Mouse (Mus musculus): Measurements from ENCODE around the gene Col23a1.
A peak's percentile ranks its signal among the peaks of the same experiment; 100 is the strongest.
"Not testable (repeated sequence)": the region's sequence is repeated elsewhere in the genome, so short reads cannot be mapped to it uniquely, and the experiment has no call there.

Gene Col23a1

DNA sequence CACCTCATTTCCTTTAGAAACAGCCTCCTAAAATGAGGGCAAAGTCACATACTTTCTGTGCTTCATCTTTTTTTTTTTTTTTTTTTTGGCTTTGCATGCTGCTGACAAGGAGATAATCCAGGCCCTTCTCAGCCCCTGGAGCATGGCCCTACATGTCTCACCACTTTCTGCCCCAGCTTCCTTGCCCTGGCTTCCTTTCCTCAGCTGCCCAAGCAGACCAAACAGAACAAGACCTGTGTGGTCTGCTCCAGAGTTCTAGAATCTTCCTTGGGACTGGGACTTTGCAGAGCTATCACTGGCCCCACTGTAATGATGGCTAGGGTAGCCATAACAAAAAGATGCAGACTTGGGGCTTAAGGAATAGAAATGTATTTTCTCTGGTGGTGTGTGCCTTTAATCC, 300.3 kb downstream of the Col23a1 start:
- DNase-seq (ENCODE audit: extremely low spot score), result no peak

GRCm38 (mm10) chr11:51591168-51591567, 301.4 kb downstream of the Col23a1 start:
- no peak for DNase-seq (ENCODE audit: extremely low spot score)

- DNase-seq (ENCODE audit: extremely low spot score), result no peak
Observed at GRCm38 (mm10) chr11:51591915-51592314, 302.2 kb downstream of the Col23a1 start.

DNA sequence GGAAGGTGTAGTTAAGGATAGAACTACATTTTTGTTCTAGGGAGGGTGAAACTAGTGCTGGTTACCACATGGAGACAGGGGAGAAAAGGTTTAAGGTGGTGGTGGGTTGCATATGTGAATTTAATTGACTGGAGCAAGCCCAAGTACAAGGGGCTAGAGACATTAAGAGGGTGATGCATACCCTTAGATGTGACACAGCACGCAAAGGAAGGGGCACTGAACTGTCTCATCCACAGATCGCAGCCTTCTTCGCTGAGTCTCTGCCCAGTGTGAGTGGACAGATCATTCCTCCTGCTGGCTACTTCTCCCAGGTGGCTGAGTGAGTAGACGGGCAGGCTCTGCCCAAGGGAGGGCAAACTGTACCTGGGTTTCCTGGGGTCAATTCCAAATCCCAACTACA, 303.6 kb downstream of the Col23a1 start:
- no peak for DNase-seq (ENCODE audit: extremely low spot score)

GRCm38 (mm10) chr11:51593849-51594248, 304.1 kb downstream of the Col23a1 start:
- no peak for DNase-seq (ENCODE audit: extremely low spot score)

DNA sequence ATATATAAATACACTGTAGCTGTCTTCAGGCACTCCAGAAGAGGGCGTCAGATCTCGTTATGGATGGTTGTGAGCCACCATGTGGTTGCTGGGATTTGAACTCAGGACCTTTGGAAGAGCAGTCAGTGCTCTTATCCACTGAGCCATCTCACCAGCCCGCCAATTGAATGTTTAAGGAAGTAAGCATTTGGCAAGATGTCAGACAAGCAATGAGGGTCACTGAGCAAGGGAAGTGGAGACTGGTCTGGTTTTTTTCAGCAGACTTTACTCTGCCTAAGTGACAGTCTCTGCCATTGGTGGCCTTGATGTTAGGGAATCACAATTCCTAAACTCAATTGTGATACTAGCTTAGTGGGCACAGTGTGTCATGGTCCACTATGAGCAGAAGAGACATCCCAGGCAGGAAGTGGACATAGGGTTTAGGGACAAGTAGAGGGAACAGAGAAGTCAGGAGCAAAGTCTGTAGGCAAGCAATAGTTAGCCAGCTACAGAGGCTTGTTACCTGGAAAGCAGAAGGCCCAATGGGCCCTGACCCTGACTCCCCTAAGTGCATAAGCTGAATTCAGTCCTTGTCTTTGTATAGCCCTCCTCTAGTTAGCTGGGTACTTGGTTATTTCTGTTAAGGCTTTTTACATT, 305.1 kb downstream of the Col23a1 start:
- DNase-seq (ENCODE audit: extremely low spot score), result no peak

DNA sequence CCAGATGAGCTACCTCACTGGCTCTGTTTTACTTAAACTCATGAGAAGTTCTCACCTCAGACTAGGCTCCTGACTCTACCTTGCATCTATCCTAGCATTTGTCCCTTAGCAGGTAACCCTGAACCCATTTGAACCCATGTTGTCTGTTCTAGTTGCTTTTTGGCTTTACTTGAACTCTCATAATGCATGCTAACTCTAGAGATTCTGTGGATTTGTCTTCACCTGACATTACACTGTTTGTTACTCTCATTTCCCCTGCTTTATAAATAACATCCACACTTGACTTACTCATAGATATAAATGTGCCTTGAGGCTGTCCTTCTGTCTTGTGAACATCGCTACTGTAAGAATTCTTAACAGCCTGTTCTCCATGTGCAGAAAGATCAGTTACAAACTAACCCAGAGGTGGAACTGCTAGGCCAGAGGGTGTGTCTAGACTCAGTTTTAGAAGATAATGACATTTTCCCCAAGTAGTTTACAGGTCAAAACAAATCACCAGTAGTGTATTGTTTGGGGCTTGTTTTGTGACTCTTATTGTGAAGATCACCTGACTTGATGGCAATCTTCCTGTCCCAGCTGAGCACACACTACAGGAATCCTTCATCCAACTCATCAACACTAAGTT, 305.9 kb downstream of the Col23a1 start:
- no peak for DNase-seq (ENCODE audit: extremely low spot score)

DNA sequence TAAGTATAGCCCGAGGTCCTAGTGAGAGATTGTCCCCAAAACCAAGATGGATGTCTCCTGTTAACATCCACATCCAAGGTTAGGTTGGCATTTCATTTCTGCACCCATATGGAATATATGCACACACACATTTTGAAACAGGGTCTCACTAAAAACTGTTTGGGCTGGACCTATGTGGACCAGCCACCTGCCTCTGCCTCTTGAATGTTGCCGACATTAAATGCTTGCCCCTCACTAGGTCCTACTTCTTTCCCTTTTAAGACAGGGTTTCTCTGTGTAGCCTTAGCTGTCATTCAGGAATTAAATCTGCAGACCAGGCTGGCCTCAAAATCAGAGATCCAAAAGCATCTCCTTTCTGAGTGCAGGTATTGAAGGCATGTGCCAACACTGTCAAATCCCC, 307.8 kb downstream of the Col23a1 start:
- DNase-seq (ENCODE audit: extremely low spot score), result no peak

DNA sequence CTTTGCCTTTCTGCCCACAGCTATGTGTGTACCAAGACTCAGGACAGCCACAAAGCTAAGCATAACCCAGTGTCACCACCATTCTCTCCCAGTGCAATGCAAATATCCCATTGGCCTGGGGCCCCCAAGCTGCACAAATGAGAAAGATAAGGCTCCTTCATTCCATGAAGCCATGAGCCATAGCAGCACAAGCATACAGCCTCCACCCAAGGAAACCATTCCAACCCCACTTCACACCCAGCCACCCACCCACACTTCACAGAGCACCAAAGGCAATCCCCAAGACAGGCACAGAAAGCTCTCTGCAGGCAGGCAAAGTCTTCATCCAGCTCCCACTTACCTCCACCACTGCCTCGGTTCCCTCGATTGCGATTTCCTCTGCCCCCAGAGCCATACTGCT, 312.5 kb downstream of the Col23a1 start:
- DNase-seq (ENCODE audit: extremely low spot score), result no peak

DNA sequence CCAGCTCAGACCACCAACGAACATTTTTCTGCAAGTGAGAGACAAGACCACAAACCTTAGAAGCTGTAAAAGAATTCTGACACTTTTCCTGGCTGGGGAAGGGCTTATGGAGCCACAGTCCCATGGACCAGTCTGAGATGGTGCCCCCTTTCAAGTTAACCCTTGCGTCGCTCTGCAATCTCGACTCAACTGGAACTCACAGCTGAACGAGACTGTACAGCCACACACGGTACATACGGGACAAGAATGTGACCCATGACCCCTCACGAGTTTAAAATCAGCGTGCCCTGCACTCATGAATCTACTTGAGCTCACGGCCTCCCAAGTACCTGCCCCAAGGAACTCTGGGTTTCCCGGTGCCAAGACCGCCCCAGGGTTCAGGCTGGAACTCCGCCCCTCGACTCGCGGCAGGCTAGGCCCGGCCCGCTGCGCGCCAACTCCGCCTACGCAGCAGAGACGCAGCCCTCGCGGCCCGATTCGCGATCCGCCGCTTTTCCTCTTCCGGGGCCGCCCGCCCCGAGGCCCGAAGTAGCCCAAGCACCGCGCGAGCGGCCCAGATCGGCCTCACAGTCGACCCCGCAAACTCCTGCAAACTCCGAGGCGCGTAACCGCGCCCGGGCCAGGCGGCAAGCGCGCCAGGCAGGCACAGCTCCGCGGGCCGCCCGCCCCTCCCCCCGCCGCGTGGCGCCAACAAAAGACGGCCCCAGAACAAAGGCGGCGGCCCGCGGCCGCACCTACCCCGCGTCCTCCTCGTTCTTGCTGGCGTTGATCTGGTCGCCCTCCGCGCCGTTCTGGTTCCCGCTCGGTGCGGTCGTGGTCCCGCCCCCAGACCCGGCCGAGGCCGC, 316.1 kb downstream of the Col23a1 start:
- peak; percentile 78 for DNase-seq (ENCODE audit: extremely low spot score)

- peak; percentile 98 for DNase-seq (ENCODE audit: extremely low spot score)
Observed at GRCm38 (mm10) chr11:51606447-51607095, 316.9 kb downstream of the Col23a1 start, which contains the start of gene Hnrnpab. TSS of gene Hnrnpab (minus strand) at chr11:51606847.

GRCm38 (mm10) chr11:51607096-51607738, 317.5 kb downstream of the Col23a1 start:
- no peak for DNase-seq (ENCODE audit: extremely low spot score)

GRCm38 (mm10) chr11:51609266-51609909, 319.7 kb downstream of the Col23a1 start:
- no peak for DNase-seq (ENCODE audit: extremely low spot score)

DNA sequence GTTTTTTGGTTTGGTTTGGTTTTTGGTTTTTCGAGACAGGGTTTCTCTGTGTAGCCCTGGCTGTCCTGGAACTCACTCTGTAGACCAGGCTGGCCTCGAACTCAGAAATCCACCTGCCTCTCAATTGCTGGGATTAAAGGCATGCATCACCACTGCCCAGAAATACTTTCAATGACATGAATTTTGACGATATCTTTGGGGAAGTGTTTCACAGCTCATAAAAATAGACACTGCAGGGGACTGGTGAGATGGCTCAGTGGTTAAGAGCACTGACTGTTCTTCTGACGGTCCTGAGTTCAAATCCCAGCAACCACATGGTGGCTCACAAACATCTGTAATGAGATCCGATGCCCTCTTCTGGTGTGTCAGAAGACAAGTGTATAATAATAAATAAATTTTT, 320.2 kb downstream of the Col23a1 start:
- DNase-seq (ENCODE audit: extremely low spot score), result not testable (repeated sequence)

- DNase-seq (ENCODE audit: extremely low spot score), result no peak
Observed at GRCm38 (mm10) chr11:51614256-51614655, 324.5 kb downstream of the Col23a1 start.

GRCm38 (mm10) chr11:51615129-51615528, 325.4 kb downstream of the Col23a1 start:
- no peak for DNase-seq (ENCODE audit: extremely low spot score)

DNA sequence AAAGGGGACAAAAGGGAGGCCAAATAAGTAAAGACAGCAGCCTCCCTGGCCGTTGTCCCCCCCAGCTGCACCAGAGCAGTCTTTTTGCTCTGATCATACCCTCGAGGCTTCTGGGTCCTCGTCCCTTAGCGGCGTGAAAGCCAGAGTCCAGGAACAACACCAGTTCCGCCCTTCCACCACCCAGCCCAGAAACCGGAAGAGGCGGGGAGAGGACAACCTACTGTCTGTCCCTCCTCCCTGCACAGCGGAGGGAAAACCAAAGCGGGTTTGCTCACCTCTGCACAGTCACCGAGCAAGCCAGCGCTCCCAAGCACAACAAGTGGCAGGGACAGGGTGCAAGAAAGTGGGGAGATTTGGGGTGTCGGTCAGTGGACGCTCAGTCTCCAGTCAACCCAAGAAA, 325.9 kb downstream of the Col23a1 start:
- peak; percentile 78 for DNase-seq (ENCODE audit: extremely low spot score)

DNA sequence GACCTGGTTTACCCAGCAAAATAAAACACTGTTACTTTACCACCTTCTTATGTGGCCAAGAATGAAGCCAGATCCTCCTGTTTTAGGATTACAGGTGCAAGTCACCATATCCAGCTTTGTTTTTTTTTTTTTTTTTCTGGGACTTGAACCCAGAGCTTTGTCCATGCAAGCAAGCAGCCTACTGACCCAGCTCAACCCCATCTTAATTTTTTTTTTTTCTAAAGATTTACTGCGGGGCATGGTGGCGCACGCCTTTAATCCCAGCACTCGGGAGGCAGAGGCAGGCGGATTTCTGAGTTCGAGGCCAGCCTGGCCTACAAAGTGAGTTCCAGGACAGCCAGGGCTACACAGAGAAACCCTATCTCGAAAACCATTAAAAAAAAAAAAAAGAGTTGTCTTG, 326.4 kb downstream of the Col23a1 start:
- not testable (repeated sequence) for DNase-seq (ENCODE audit: extremely low spot score)

DNA sequence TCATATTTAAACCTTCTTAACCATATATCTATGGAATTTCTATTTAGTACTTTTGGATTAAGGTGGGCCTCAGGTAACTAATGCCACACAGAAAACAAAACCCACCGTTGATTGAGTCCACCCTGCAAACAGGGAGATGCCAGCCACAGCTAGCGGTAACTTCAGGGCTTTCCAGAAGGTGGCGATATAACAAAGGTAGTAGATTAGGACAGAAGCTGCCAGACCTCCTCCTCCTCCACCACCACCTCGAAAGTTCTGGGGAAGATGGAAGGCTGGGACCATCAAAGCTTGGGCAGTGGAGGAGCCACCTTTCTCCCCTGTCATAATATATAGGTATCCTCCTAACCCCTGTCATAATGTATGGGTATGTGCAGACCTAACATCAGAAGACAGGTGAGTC, 328.0 kb downstream of the Col23a1 start:
- peak; percentile 81 for DNase-seq (ENCODE audit: extremely low spot score)

DNA sequence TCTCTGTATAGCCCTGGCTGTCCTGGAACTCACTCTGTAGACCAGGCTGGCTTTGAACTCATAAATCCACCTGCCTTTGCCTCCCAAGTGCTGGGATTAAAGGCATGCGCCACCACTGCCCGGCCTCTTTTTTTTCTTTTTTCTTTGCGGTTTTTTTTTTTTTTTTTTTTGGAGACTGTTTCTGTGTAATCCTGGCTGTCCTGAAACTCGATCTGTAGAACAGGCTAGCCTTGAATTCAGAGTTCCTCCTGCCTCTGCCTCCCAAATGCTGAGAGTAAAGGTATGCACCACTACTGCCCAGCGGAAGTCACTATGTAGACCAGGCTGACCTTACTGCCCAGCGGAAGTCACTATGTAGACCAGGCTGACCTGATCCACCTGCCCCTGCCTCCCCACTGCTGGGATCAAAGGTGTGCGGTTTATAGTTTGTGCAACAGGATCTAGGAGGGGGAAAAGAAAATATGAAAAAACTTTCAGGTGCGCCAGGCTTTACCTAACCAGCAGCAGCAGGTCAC, 329.2 kb downstream of the Col23a1 start:
- no peak for DNase-seq (ENCODE audit: extremely low spot score)

Data from embryo, embryonic 9.5 days (tissue).